Mouse (Mus musculus): ENCODE data around the gene Olfr961. TPM values are rescaled to one million over a fixed set of nuclear protein-coding genes. Genes with fewer than 3 reads are reported as not detected.

The Olfr961 gene
- polyA plus RNA-seq, 1 experiment from 2014 or later: not detected

DNA sequence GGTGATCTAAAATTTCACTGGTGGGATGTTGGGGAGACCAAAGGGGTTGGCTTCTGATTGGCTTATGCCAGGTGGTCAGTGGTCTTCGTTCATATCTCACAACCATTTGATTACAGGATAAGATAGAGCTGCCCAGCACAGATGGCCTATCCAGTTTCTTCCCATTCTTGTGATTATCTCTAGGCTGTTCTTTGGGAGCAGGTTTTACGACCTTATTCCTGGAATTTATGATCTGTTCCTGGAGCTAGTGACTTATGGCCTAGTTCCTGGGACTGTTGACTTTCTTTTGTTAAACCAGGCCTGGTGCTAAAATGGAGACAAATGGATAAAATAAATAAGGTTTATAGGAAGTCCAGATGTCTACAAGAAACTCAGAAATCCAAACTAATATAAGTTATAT, 20.2 kb upstream of the Olfr961 start:
- no peak overlapping the region for H3K27ac ChIP-seq (ENCODE audit: low read length)
- no peak overlapping the region for H3K4me2 ChIP-seq (ENCODE audit: low read length)
- WGBS: 80% methylated on average over 2 of the region's 2 CpGs
- no peak overlapping the region for H3K4me3 ChIP-seq (replicated peaks; ENCODE audit: low read length)
- no peaks in the 10 kb centered on the region for H3K36me3 ChIP-seq (ENCODE audit: control insufficient read depth, insufficient read depth)
- no peak for ATAC-seq
- no peak overlapping the region for H3K9ac ChIP-seq (replicated peaks; ENCODE audit: low read depth, low read length)
- H3K27me3 ChIP-seq (replicated peaks; ENCODE audit: control insufficient read depth, insufficient read depth, low read length): no peaks in the 10 kb centered on the region
- H3K9me3 ChIP-seq (ENCODE audit: control insufficient read depth, low read length): no peaks in the 10 kb centered on the region
- H3K4me1 ChIP-seq (replicated peaks; ENCODE audit: control insufficient read depth, insufficient read depth, low read length): no peaks in the 10 kb centered on the region

DNA sequence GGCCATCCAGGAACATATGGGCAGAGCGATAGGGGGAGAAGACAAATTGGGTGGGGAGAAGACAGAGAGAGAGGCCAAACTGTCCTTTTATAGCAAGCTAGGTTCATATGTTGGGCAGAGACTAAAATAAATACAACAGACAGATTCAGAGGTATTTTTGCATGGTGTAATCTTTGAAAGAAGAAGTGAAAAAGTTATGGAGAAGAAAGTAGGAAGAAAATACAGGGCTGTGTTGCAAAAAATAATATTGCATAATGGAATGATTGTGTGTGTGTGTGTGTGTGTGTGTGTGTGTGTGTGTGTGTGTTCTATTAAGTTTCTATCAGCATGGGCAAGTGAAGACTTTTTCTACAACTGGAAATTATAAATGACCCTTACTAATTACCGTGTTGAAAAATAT, 15.8 kb upstream of the Olfr961 start:
- Histone ChIP-seq H3K27me3 (replicated peaks; ENCODE audit: control insufficient read depth, insufficient read depth, low read length) (no peaks in the 10 kb centered on the region), H3K9me3 (ENCODE audit: control insufficient read depth, low read length) (no peaks in the 10 kb centered on the region), H3K4me1 (replicated peaks; ENCODE audit: control insufficient read depth, insufficient read depth, low read length) (no peaks in the 10 kb centered on the region), H3K27ac (ENCODE audit: low read length) (no peak overlapping the region), H3K36me3 (ENCODE audit: control insufficient read depth, insufficient read depth) (no peaks in the 10 kb centered on the region), H3K4me2 (ENCODE audit: low read length) (no peak overlapping the region), H3K9ac (replicated peaks; ENCODE audit: low read depth, low read length) (no peak overlapping the region), H3K4me3 (replicated peaks; ENCODE audit: low read length) (no peak overlapping the region)
- 88% methylated on average over 2 of the region's 2 CpGs for WGBS
- ATAC-seq: no peak

DNA sequence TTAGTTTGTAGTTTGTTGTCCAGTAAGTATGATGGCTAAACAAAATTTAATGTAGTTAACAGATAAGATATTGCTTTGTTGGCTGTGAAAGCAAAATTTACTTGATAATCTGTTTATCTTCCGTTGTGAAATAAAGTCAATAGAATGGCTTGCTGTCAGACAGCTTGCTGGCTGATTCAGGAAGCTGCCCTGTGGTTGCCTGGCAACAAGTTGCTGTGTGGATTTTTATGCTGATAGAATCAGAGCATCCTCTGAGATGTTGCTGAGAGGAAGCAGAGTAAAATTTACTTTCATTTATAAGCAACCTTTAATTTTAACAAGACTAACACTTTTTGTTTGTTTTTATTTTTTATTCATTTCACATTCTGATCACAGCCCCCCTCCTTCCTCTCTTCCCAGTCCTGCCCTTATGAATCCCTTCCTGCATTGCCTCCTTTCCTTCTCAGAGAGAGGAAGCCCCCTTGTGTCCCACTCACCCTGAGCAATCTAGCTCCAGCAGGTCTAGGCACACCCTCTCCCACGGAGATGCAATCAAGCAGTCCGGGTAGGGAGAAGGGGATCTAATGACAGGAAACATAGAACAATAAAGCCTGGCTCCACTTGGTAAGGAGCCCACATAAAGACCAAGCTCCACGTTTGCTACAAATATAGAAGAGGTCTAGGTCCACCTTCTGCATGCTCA, 10.8 kb upstream of the Olfr961 start:
- Histone ChIP-seq H3K4me2 (ENCODE audit: low read length) (no peak overlapping the region), H3K27me3 (replicated peaks; ENCODE audit: control insufficient read depth, insufficient read depth, low read length) (no peaks in the 10 kb centered on the region), H3K27ac (ENCODE audit: low read length) (peak overlapping the region; percentile 65; the same call in 1 of the 2 replicates), H3K4me1 (replicated peaks; ENCODE audit: control insufficient read depth, insufficient read depth, low read length) (no peaks in the 10 kb centered on the region), H3K9me3 (ENCODE audit: control insufficient read depth, low read length) (no peaks in the 10 kb centered on the region), H3K4me3 (replicated peaks; ENCODE audit: low read length) (no peak overlapping the region), H3K9ac (replicated peaks; ENCODE audit: low read depth, low read length) (no peak overlapping the region), H3K36me3 (ENCODE audit: control insufficient read depth, insufficient read depth) (no peaks in the 10 kb centered on the region)
- ATAC-seq: peak; percentile 91
- WGBS: 39% methylated on average over 4 of the region's 4 CpGs

- no peaks in the 10 kb centered on the region for H3K36me3 ChIP-seq (ENCODE audit: control insufficient read depth, insufficient read depth)
- H3K27ac ChIP-seq (ENCODE audit: low read length): no peak overlapping the region
- H3K4me3 ChIP-seq (replicated peaks; ENCODE audit: low read length): no peak overlapping the region
- no peaks in the 10 kb centered on the region for H3K4me1 ChIP-seq (replicated peaks; ENCODE audit: control insufficient read depth, insufficient read depth, low read length)
- ATAC-seq: no peak
- no peaks in the 10 kb centered on the region for H3K9me3 ChIP-seq (ENCODE audit: control insufficient read depth, low read length)
- no peak overlapping the region for H3K4me2 ChIP-seq (ENCODE audit: low read length)
- no peak overlapping the region for H3K9ac ChIP-seq (replicated peaks; ENCODE audit: low read depth, low read length)
- WGBS: 93% methylated on average over 4 of the region's 4 CpGs
- H3K27me3 ChIP-seq (replicated peaks; ENCODE audit: control insufficient read depth, insufficient read depth, low read length): no peaks in the 10 kb centered on the region
These were observed 2.5 kb downstream of the Olfr961 start for GRCm38 (mm10) chr9:39647382-39647781.

- WGBS: 64% methylated on average over 6 of the region's 6 CpGs
- H3K9ac ChIP-seq (replicated peaks; ENCODE audit: low read depth, low read length): no peak overlapping the region
- no peak overlapping the region for H3K4me3 ChIP-seq (replicated peaks; ENCODE audit: low read length)
- H3K4me2 ChIP-seq (ENCODE audit: low read length): no peak overlapping the region
- H3K27ac ChIP-seq (ENCODE audit: low read length): no peak overlapping the region
- H3K36me3 ChIP-seq (ENCODE audit: control insufficient read depth, insufficient read depth): no peaks in the 10 kb centered on the region
- H3K4me1 ChIP-seq (replicated peaks; ENCODE audit: control insufficient read depth, insufficient read depth, low read length): no peaks in the 10 kb centered on the region
- ATAC-seq: peak; percentile 64
- no peaks in the 10 kb centered on the region for H3K9me3 ChIP-seq (ENCODE audit: control insufficient read depth, low read length)
- H3K27me3 ChIP-seq (replicated peaks; ENCODE audit: control insufficient read depth, insufficient read depth, low read length): no peaks in the 10 kb centered on the region
These were observed 10.0 kb downstream of the Olfr961 start for GRCm38 (mm10) chr9:39654756-39655396.

DNA sequence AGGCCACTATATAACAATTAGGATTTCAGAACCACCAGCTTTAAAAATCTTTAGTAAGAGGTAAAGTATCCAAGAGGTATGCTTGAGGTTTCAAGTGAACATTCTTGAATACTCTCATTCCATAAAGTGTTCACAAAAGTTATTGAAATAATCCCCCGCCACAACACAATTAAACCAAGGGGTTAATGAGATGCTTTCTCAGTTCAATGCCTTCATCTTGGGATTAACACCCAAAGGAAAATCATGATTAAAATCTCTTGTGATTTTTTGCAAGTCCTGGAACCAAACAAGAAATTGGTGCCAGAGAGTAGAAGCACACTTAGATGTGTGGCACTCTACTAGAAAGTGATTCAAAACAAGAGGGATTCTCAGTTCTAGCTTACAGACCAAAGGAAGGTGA, 22.0 kb downstream of the Olfr961 start, which contains the start of gene Olfr963:
Olfr963 (plus strand) TSS at position 301 of the 400 bp plus-strand sequence.
- Histone ChIP-seq H3K9ac (replicated peaks; ENCODE audit: low read depth, low read length) (no peak within 1 kb of the TSS), H3K4me3 (replicated peaks; ENCODE audit: low read length) (no peak within 1 kb of the TSS), H3K27me3 (replicated peaks; ENCODE audit: control insufficient read depth, insufficient read depth, low read length) (no peaks in the 10 kb centered on the region), H3K4me2 (ENCODE audit: low read length) (no peak within 1 kb of the TSS), H3K36me3 (ENCODE audit: control insufficient read depth, insufficient read depth) (no peaks in the 10 kb centered on the region), H3K9me3 (ENCODE audit: control insufficient read depth, low read length) (no peaks in the 10 kb centered on the region), H3K4me1 (replicated peaks; ENCODE audit: control insufficient read depth, insufficient read depth, low read length) (no peaks in the 10 kb centered on the region), H3K27ac (ENCODE audit: low read length) (no peak within 1 kb of the TSS)
- ATAC-seq: no peak
- 87% methylated on average over 1 of the region's 1 CpGs for WGBS

DNA sequence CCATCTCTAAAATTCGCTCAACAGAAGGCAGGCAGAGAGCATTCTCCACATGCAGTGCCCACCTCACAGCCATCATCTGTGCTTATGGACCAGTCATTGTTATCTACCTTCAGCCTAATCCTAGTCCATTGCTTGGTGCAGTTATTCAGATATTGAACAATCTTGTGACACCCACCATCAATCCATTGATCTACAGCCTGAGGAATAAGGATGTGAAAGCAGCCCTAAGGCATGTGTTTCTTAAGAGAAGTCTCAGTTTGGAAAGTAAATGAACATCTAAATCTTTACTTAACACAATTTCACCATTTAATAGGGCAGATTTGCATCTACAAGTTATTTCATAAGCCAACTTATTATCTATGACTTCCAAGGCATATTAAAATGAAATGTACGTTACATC, 24.8 kb downstream of the Olfr961 start:
- WGBS: 87% methylated on average over 2 of the region's 2 CpGs
- ATAC-seq: no peak
- Histone ChIP-seq H3K27me3 (replicated peaks; ENCODE audit: control insufficient read depth, insufficient read depth, low read length) (no peaks in the 10 kb centered on the region), H3K9ac (replicated peaks; ENCODE audit: low read depth, low read length) (no peak overlapping the region), H3K4me2 (ENCODE audit: low read length) (no peak overlapping the region), H3K36me3 (ENCODE audit: control insufficient read depth, insufficient read depth) (no peaks in the 10 kb centered on the region), H3K9me3 (ENCODE audit: control insufficient read depth, low read length) (no peaks in the 10 kb centered on the region), H3K4me3 (replicated peaks; ENCODE audit: low read length) (no peak overlapping the region), H3K4me1 (replicated peaks; ENCODE audit: control insufficient read depth, insufficient read depth, low read length) (no peaks in the 10 kb centered on the region), H3K27ac (ENCODE audit: low read length) (no peak overlapping the region)

DNA sequence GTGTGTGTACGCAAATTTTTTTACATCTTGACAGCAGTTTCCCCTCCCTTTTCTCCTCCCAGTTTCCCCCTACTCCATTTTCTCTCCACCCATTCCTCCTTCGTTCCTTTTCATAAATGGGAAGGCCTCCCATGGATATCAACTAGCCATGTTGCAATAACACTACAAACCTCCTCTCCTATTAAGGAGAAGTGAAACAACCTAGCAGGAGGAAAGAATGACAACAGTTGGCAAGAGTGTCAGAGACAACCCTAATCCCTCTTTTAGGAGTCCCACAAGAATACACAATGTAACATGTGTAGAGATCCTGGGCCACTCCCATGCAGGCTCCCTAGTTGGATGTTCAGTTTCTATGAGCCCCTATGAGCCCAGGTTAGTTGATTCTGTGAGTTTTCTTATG, 29.9 kb downstream of the Olfr961 start:
- Histone ChIP-seq H3K36me3 (ENCODE audit: control insufficient read depth, insufficient read depth) (no peaks in the 10 kb centered on the region), H3K27me3 (replicated peaks; ENCODE audit: control insufficient read depth, insufficient read depth, low read length) (no peaks in the 10 kb centered on the region), H3K4me2 (ENCODE audit: low read length) (no peak overlapping the region), H3K27ac (ENCODE audit: low read length) (no peak overlapping the region), H3K9me3 (ENCODE audit: control insufficient read depth, low read length) (no peaks in the 10 kb centered on the region), H3K4me1 (replicated peaks; ENCODE audit: control insufficient read depth, insufficient read depth, low read length) (no peaks in the 10 kb centered on the region), H3K4me3 (replicated peaks; ENCODE audit: low read length) (no peak overlapping the region), H3K9ac (replicated peaks; ENCODE audit: low read depth, low read length) (no peak overlapping the region)
- 89% methylated on average over 2 of the region's 2 CpGs for WGBS
- no peak for ATAC-seq

- no peaks in the 10 kb centered on the region for H3K4me1 ChIP-seq (replicated peaks; ENCODE audit: control insufficient read depth, insufficient read depth, low read length)
- WGBS: 95% methylated on average over 2 of the region's 2 CpGs
- H3K36me3 ChIP-seq (ENCODE audit: control insufficient read depth, insufficient read depth): no peaks in the 10 kb centered on the region
- no peaks in the 10 kb centered on the region for H3K27me3 ChIP-seq (replicated peaks; ENCODE audit: control insufficient read depth, insufficient read depth, low read length)
- no peak overlapping the region for H3K4me2 ChIP-seq (ENCODE audit: low read length)
- no peak overlapping the region for H3K27ac ChIP-seq (ENCODE audit: low read length)
- ATAC-seq: no peak
- H3K9ac ChIP-seq (replicated peaks; ENCODE audit: low read depth, low read length): no peak overlapping the region
- H3K4me3 ChIP-seq (replicated peaks; ENCODE audit: low read length): no peak overlapping the region
- no peaks in the 10 kb centered on the region for H3K9me3 ChIP-seq (ENCODE audit: control insufficient read depth, low read length)
These were observed 33.7 kb downstream of the Olfr961 start for GRCm38 (mm10) chr9:39678557-39678956.
